Mouse (Mus musculus) embryo, embryonic 11 days (tissue): ENCODE measurements around the gene Vdr.

ENCODE experiments used
- DNase-seq: peaks from one replicate; pipeline ENCODE4 v3.0.0-alpha.2; 2015

The Vdr gene

GRCm38 (mm10) chr15:97807867-97808266 is 102.6 kb downstream of the Vdr start:
- no peak for DNase-seq
